Mouse (Mus musculus) lung, adult 18-20 months (tissue): ENCODE results near the gene Wee1.
"Not testable (repeated sequence)": the region's sequence is repeated elsewhere in the genome, so short reads cannot be mapped to it uniquely, and the experiment has no call there.

Experiments used
- DNase-seq, 2 experiments: peaks; one replicate each; pipeline ENCODE4 v3.0.0; 2022; ENCODE audit warnings: mixed read lengths in 2 of 2

Wee1 gene

DNA sequence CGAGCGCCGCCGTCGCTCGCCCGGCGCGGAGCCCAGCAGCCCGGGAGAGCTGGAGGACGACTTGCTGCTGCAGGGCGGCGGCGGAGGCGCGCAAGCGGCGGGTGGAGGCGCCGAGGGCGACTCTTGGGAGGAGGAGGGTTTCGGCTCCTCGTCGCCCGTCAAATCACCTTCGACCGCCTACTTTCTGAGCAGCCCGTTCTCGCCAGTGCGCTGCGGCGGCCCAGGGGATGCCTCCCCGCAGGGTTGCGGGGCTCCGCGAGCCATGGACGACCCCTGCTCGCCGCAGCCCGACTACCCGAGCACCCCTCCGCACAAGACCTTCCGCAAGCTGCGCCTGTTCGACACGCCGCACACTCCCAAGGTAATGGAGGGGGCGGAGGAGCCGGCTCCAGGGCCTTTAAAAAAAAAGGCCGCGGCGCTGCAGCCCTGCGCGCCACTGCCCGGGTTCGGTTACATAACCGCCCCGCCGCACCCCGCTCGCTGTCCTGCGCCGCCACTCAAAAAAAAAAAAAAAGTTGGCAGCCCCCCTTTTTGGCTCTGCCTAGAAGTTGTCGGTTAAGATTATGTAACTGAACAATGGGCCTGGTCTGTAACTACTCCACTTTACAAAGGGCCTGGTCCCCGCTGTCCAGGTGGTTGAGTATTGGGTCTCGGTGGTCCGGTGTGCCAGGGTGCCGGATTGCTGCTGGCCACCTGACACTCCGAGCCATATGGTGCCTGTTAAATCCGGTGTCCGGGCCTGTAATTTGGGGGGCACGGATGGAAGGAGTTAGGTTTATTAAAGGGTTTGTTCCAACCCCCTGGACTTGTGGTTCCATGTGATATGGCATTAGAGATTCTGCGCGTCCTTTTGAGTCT, 948 bp downstream of the Wee1 start:
- DNase-seq: peak; percentile 82 to 88

DNA sequence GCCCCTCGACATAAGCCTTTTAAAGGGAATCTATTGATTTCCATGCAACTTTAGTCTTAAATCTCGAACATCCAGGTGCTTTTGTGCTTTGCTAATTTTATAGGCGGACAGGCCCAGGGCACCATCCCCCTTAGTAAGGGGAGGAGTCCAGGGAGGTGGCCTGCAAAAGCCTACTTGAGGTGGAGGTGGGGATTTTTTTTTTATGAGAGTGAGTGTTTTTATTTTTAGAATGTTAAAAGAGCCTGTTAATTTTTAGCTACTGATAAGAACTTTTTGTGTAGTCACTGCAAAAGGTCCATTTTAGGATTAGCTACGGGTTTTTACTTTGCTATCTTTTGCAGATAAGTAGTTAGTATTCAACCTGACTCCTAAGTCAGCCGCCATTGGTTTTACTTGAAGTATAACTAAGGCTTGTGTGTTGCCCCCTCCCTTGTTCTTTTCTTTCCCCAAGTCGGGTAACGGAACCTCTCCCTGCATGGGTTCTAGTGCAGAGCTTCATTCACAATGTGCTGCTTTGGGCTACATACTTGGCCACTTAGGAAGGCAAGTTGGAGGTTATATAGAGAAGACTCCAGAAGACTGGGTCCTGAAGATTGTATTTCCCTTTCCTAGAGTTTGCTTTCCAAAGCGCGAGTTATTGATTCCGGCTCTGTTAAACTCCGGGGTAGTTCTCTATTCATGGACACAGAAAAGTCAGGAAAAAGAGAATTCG, 2.2 kb downstream of the Wee1 start:
- DNase-seq: peak; percentile 45 to 69

DNA sequence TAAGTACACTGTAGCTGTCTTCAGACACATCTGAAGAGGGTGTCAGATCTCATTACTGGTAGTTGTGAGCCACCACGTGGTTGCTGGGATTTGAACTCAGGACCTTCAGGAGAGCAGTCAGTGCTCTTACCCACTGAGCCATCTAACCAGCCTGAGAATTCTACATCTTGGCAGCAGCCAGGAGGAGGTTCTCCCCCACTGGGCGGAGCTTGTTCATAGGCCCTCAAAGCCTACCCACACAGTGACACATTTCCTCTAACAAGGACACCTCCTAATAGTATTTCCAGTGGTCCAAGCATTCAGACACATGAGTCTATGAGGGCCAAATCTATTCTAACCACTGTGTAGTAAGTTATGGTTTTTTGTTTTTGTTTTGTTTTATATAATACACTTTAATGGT, 6.7 kb downstream of the Wee1 start:
- DNase-seq: no peak

DNA sequence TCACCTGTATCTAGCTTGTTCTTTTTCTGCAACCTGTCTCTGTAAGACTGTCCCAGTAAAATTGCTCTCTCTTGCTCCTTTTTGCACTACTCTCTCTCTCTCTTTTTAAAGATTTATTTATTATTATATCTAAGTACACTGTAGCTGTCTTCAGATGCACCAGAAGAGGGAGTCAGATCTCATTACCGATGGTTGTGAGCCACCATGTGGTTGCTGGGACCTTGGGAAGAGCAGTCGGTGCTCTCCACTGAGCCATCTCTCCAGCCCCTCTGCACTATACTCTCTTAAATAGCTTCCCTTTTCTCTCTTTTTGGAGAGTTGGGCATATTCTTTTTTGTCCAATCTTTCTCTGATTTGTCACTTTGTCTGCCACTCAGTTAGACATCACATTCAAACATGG, 10.4 kb downstream of the Wee1 start:
- DNase-seq: not testable (repeated sequence)

DNA sequence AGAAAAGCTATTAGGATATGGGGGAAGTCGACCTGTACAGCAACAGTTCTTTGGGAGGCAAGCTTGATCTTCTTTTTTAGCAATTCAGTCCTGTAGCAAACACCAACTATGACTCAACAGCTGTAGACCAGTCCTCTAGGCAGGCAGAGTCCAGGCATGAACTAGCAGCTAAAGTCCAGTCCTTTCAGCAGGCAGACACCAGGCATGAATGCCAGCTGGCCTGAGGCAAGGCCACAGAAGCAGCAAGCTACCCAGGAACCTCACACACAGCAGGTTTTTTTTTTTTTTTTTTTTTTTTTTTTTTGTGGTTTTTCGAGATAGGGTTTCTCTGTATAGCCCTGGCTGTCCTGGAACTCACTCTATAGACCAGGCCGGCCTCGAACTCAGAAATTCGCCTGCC, 12.1 kb downstream of the Wee1 start:
- no peak for DNase-seq

DNA sequence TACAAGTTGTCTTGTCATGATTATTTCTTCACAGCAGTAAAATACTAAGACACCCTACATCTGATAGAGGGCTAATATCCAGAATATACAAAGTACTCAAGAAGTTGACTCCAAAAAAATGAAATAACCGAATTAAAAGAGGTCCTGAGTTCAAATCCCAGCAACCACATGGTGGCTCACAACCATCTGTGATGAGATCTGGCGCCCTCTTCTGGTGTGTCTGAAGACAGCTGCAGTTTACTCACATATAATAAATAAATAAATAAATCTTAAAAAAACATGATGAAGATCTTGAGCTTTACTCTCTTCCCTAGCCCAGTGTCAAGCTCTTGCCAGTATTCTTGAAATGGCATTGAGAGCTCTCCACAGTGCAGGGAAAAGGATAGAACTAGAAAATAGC, 16.7 kb downstream of the Wee1 start:
- DNase-seq: no peak

DNA sequence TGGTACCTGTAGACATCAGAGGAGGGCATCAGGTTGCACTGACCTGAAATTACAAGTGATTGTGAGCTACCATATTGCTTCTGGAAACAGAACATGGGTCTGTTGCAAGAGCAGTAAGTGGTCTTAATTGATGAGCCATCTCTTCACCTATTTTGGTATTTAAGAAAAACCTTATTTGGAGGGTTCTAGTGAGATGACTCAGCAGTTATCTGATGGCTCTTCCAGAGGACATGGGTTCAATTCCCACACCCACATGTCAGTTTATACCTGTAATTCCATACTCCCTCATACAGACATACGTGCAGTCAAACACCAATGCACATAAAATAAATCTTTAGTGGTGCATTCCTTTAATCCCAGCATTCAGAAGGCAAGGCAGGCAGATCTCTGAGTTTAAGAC, 22.0 kb downstream of the Wee1 start:
- DNase-seq: no peak

DNA sequence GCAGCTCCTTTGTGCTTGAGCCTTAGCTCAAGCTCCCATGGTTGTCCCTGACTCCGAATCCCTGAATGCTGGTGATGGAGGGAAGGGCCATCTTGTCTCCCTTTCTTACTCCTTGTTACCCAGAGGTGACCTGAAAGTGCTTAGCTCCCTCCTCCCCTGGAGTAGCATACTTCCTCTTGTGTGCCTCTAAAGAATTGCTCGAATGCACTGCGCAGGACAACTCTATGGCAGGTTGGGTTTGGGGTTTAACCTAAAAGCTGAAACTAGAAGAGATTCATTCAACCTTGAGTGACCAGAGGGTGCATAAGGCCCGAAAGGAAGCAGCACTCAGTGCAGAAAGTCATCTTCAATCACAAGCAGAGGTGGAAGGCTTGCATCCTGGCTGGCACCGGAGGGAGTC, 31.0 kb downstream of the Wee1 start:
- DNase-seq: no peak

DNA sequence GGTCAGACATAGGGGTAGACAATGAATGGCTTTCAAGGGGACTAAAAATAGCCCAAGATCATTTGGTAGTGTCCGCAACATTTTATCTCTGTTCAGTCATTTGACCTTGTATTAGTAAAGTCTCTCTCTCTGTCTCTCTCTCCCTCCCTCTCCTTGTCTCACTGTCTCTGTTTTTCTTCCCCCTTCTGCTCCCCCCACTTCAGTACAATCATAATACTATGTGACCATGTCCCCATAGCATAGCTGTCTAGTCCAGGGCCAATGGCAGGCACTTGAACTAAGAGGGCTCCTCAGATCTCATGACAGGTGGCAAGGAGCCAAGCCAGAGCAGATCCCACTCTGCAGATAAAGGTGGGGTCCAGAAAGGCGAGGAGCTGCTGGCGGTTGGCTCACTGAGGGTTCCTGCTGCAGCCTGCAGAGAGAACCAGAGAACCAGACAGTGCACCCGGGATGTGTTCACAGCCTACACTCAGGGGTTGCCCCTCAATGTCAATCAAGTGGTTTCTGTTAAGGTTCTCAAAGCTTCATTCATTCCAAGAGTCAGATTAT, 34.9 kb downstream of the Wee1 start:
- DNase-seq: peak; percentile 16 to 24

DNA sequence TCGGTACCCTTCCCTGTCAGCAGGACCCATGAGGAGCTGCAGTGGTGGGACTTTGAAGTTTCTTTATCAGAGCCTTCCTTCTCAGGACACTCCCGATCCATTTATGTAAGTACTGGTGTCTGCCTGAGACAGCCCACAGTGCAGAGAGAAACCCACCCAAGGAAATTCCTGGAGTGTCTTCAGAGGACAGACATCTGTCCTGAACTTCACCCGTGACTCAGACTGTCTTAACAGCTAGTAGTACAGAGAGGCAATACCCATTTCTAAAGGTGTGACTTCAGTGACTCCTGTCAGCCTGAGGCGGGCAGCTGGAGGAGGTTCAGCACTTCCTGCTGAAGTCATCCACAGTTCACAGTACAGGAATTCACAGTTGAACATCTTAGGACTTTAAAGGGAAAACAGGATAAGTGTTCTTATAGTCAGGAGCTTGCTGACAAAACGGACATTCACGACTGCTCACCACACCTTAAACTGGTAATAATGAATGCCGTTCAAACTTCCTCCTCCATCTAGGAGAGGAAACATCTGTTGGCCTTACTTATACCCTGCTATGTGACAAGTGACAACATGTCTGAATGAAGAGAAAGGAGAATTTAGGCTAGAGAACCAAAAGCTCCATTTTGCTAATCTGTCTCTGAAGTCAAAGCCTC, 35.5 kb downstream of the Wee1 start:
- peak; percentile 7 to 37 for DNase-seq

DNA sequence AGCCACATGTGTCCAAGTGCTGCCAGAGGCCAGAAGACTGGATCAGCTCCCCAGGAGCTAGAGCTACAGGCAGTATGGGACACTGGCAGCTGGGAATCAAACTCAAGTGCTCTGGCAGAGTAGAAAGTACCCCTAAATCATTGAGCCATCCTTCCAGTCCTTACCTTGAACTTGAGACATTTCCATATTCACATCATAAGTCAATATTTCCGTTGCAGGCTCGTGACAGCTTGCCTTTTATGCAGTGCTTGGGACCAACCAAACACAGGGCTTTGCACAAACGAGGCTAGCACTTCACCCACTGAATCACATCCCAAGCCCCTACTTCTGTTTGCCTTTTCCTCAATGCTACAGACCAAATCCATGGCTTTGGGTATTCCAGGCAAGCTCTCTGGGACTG, 36.2 kb downstream of the Wee1 start:
- DNase-seq: no peak

DNA sequence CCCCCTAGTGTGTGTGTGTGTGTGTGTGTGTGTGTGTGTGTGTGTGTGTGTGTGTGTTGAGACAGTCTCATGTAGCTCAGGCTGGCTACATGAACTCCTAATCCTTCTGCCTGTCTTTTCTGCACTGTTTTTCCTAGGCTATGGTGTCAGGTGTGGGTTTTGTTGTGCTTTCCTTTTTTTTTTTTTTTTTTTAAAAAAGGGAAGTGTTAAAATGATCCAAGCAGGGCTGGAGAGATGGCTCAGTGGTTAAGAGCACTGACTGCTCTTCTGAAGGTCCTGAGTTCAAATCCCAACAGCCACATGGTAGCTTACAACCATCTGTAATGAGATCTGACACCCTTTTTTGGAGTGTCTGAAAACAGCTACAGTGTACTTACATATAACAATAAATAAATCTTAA, 38.3 kb downstream of the Wee1 start:
- not testable (repeated sequence) for DNase-seq

DNA sequence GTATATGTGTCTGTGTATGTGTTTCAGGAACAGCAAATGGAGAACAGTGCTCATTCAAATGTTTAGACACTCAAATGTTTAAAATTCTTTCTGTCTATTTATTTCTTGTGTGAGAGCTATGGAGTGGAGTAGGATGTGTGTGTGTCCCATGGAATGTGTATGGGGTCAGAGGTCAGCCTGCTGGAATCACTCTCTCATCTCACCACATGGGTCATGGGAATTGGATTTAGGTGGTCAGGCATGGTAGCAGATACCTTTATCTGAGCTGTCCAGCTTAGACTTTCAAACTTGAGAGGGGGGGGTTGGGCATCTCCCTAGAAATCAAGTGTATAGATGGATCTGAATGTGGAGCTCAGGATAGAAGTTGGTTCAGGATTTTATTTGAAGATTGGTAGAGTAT, 38.8 kb downstream of the Wee1 start:
- no peak for DNase-seq

DNA sequence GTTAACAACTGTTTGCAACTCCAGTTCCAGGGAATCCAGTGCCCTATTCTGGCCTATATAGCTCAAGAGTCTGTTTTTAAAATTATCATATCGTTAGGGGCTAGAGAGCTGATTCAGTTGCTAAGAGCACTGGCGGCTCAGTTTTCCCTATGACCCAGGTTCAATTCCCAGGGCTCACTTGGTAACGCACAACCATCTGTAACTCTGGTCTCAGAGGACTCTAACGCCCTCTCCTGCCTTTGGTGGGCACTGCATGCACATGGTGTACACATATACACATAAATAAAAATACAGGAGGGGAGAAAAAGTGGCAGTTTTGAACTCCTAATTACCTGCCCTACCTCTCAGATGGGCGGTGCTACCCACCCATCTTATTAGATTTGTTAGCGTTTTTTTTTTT, 41.2 kb downstream of the Wee1 start:
- no peak for DNase-seq

DNA sequence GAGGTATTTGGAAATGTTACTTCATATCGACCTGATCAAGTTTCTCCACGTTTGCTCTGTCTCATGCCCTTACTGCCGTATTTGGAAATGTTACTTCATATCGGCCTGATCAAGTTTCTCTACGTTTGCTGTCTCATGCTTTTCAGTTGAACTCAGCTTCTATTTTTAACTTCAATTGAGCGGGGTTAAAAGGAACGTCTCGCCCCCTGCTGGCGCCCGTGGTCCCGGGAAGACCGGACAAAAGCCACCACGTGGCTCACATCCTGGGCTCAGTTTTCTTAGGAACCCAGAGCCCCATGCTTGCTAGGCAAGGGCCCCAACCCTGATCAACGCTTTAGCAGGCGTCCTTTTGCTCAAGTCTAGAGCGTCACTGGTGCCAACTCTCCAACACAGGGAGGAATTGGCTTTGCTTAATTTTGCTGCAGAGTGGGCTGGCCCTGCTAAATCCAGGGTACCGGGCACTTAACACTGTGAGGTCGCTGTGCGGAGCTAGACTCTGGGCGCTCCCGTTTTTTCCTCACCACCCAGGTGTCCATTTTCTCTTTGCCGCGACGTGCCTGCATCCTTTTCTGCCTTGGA, 42.3 kb downstream of the Wee1 start:
- peak; percentile 91 to 93 for DNase-seq

DNA sequence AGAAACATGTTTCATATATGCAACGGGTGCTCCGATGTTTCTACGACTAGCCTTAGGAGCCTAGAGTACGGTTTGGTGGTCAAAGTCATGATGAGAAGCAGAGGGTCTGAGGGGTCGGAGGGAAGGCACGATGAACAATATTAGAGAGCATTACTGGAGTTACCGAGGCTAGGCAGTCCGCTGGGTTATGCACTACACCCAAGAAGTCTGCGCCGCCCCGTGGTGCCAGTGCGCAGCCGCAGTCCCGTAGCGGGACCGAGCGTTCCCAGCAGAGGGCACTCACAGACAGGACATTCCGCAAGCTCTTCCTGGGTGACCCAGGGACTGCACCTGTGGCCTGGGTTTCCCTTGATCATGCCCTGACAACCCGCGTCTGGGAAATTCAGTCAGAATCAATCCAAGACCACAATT, 42.9 kb downstream of the Wee1 start:
- peak; percentile 94 to 96 for DNase-seq

DNA sequence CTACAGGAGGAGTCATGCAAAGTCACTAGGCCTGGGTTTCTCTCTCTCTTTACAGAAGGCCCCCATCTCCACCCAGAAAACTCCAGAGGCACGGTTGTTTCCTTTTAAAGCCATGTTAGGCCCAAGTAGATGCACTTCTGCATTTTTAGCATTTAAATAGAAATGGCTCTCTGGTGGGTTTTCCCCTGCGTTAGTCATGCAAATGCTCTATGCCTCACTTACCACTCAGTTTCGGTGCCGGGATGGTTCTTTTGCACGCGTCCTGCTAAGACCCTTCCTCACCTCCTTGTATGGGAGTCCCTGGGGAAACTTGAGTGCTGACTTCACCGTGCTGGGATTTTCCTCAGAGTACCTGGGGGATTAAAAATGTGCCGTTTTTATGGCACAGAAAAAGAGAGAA, 44.4 kb downstream of the Wee1 start:
- peak in 1 of 2 experiments; percentile 19 for DNase-seq

DNA sequence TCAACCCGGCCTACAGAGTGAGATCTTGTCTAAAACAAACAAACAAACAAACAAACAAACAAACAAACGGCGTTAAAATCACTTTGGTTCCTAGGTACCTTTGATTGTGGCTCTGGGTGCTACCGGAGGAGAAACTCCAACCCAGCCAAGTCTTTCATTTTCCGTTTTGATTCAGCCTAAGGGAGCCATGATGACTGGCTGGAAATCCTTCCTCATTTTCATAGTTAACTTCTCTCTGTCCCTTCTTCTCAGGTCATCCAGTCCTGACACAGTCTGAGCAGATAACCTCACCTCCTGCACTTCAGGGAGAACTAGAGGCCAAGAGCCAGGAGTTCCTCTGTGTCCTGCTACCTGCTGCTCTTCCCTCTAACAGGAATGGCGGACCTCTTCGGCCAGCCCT, 57.4 kb downstream of the Wee1 start:
- no peak for DNase-seq

DNA sequence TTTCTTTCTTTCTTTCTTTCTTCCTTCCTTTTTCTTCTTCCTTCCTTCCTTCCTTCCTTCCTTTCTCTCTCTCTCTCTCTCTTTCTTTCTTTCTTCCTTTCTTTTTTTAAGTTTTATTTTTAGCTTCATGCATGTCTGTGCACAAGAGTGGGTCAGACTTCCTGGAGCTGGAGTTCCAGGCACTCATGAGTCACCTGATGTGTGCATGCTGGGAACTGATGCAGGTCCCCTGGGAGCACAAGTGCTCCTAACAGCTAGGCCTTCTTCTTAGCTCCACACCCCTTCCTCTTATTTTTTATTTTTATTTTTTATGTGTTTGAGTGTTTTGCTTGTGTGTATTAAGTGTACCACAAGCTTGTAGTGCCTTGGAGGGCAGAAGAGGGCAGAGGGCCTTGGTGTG, 58.8 kb downstream of the Wee1 start:
- no peak for DNase-seq

DNA sequence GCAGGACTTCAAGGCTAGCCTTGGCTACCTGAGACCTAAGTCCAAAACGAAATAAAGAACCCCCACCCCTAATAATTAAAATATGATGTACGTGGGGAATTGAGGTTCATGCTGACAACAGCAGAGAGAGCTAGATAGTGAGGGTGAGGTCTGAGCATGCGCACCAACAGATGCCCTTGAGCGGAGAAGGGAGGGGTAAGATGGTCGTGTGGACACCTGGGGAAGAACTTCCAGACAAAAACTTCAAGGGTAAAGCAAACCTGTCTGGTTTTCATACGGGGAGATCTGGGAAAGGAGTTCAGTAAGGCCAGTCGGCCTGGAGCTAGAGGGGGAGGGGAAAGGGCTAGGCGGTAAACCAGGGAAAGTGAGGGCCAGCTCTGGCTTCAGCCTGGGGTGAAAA, 59.6 kb downstream of the Wee1 start:
- no peak for DNase-seq

DNA sequence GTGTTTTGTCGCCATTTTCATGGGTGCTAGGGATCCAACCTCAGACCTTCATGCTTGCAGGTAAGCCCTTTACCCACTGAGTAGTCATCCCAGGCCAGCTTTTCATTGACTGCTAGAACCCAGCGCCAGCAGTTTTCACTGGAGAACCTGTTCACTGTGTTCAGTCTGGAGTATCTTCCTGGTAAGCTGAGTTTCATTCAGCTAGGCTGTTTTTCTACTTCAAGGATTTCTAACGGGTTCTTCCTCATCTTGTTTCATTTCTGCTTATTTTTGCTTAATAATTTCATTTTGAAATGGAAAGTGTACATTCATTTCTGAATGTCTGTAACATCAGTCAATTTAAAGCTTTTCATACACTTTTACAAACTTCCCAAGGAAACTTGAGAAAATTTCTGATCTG, 62.8 kb downstream of the Wee1 start:
- no peak for DNase-seq

DNA sequence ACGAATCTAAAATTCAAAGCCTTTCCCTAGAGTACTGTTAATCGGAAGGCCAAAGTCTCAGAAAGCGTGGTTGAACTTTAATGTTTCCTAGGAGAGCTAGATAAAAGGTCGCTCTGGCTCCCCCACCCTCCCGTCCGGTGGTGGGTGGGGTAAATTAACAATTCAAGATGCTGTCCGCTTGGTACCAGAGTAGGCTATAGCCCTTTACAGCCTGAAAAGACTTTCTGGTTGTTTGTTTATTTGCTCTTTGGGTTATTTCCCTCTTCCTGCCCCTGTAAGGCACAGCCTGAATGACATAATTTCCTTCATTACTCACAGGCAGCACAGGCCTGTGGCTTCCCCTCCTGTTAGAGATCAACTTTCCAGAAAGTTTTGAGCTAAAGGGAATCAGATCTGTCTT, 68.1 kb downstream of the Wee1 start:
- DNase-seq: peak in 1 of 2 experiments; percentile 33
